Mouse (Mus musculus) cerebellum, postnatal 10 days (tissue): ENCODE measurements around the gene Cyp1a2.
A peak's percentile ranks its signal among the peaks of the same experiment; 100 is the strongest.
"Not testable (repeated sequence)": the region's sequence is repeated elsewhere in the genome, so short reads cannot be mapped to it uniquely, and the experiment has no call there.

Experiments
- DNase-seq, 2 experiments: peaks; one replicate each; pipeline ENCODE4 v3.0.0; 2021; ENCODE audit warnings: mixed read lengths in 2 of 2

The Cyp1a2 gene

GRCm38 (mm10) chr9:57683520-57683919, at the start of gene Cyp1a2:
Gene Cyp1a2 (minus strand): TSS chr9:57683703.
- no peak for DNase-seq

- DNase-seq, result peak; percentile 66 to 71
Observed at GRCm38 (mm10) chr9:57728312-57728711, 44.8 kb upstream of the Cyp1a2 start.

- DNase-seq, result no peak
Observed at GRCm38 (mm10) chr9:57724701-57725100, 41.2 kb upstream of the Cyp1a2 start.

- no peak for DNase-seq
Observed at GRCm38 (mm10) chr9:57723796-57724195, 40.3 kb upstream of the Cyp1a2 start.

- DNase-seq, result peak; percentile 46 to 73
Observed at GRCm38 (mm10) chr9:57723315-57723715, 39.8 kb upstream of the Cyp1a2 start.

- no peak for DNase-seq
Observed at GRCm38 (mm10) chr9:57722371-57722770, 38.9 kb upstream of the Cyp1a2 start.

GRCm38 (mm10) chr9:57720736-57721135, 37.2 kb upstream of the Cyp1a2 start:
- no peak for DNase-seq

GRCm38 (mm10) chr9:57718408-57718807, 34.9 kb upstream of the Cyp1a2 start:
- peak; percentile 21 to 48 for DNase-seq

- DNase-seq, result peak in 1 of 2 experiments; percentile 35
Observed at GRCm38 (mm10) chr9:57712194-57712593, 28.7 kb upstream of the Cyp1a2 start.

- not testable (repeated sequence) for DNase-seq
Observed at GRCm38 (mm10) chr9:57710214-57710613, 26.7 kb upstream of the Cyp1a2 start.

GRCm38 (mm10) chr9:57708720-57709274, 25.3 kb upstream of the Cyp1a2 start:
- peak; percentile 74 to 78 for DNase-seq

GRCm38 (mm10) chr9:57708068-57708719, 24.7 kb upstream of the Cyp1a2 start, which contains the start of gene Edc3:
Gene Edc3 (plus strand): TSS chr9:57708540.
- peak; percentile 95 to 96 for DNase-seq

GRCm38 (mm10) chr9:57706496-57706895, 23.0 kb upstream of the Cyp1a2 start:
- DNase-seq, result no peak

GRCm38 (mm10) chr9:57698466-57699150, 15.1 kb upstream of the Cyp1a2 start:
- no peak for DNase-seq

- peak; percentile 11 to 16 for DNase-seq
Observed at GRCm38 (mm10) chr9:57697380-57697779, 13.9 kb upstream of the Cyp1a2 start.

- DNase-seq, result peak; percentile 76 to 79
Observed at GRCm38 (mm10) chr9:57696380-57697285, 13.1 kb upstream of the Cyp1a2 start.

- DNase-seq, result no peak
Observed at GRCm38 (mm10) chr9:57694108-57694507, 10.6 kb upstream of the Cyp1a2 start.

- no peak for DNase-seq
Observed at GRCm38 (mm10) chr9:57688606-57689005, 5.1 kb upstream of the Cyp1a2 start.

- peak; percentile 14 to 19 for DNase-seq
Observed at GRCm38 (mm10) chr9:57688158-57688557, 4.7 kb upstream of the Cyp1a2 start.

GRCm38 (mm10) chr9:57687751-57688150, 4.2 kb upstream of the Cyp1a2 start, which contains the start of gene Cyp1a1:
Gene Cyp1a1 (plus strand): TSS chr9:57687928.
- no peak for DNase-seq

GRCm38 (mm10) chr9:57686011-57686410, 2.5 kb upstream of the Cyp1a2 start:
- no peak for DNase-seq

- no peak for DNase-seq
Observed at GRCm38 (mm10) chr9:57681411-57681810, 2.1 kb downstream of the Cyp1a2 start.

GRCm38 (mm10) chr9:57671500-57671899, 12.0 kb downstream of the Cyp1a2 start:
- no peak for DNase-seq
